Mouse (Mus musculus) naive thymus-derived CD4-positive, alpha-beta T cell, adult 2 months (primary cell): Measurements from ENCODE around the gene Epgn.
A peak's percentile ranks its signal among the peaks of the same experiment; 100 is the strongest.

Experiments used
- DNase-seq: peaks from one replicate; pipeline ENCODE4 v3.0.0-alpha.2; 2011; ENCODE audit warnings: low read depth

Epgn gene

GRCm38 (mm10) chr5:91027164-91027563 lies at the start of gene Epgn:
Gene Epgn (plus strand): TSS chr5:91027464.
- no peak for DNase-seq

GRCm38 (mm10) chr5:90980297-90980696 lies 47.0 kb upstream of the Epgn start:
- no peak for DNase-seq

GRCm38 (mm10) chr5:90987605-90988004 lies 39.7 kb upstream of the Epgn start:
- no peak for DNase-seq

- no peak for DNase-seq
Measured at GRCm38 (mm10) chr5:90988149-90988548, 39.1 kb upstream of the Epgn start.

- DNase-seq, result no peak
Measured at GRCm38 (mm10) chr5:90988592-90988991, 38.7 kb upstream of the Epgn start.

GRCm38 (mm10) chr5:90999942-91000341 lies 27.3 kb upstream of the Epgn start:
- DNase-seq, result no peak

- DNase-seq, result no peak
Measured at GRCm38 (mm10) chr5:91015216-91015615, 12.0 kb upstream of the Epgn start.

- DNase-seq, result no peak
Measured at GRCm38 (mm10) chr5:91023114-91023513, 4.2 kb upstream of the Epgn start.

- no peak for DNase-seq
Measured at GRCm38 (mm10) chr5:91027840-91028239, 576 bp downstream of the Epgn start.

GRCm38 (mm10) chr5:91030629-91031028 lies 3.4 kb downstream of the Epgn start:
- no peak for DNase-seq

GRCm38 (mm10) chr5:91035341-91035740 lies 8.1 kb downstream of the Epgn start:
- no peak for DNase-seq

- DNase-seq, result no peak
Measured at GRCm38 (mm10) chr5:91036628-91037027, 9.4 kb downstream of the Epgn start.

- DNase-seq, result no peak
Measured at GRCm38 (mm10) chr5:91037756-91038155, 10.5 kb downstream of the Epgn start.

GRCm38 (mm10) chr5:91038547-91038946 lies 11.3 kb downstream of the Epgn start:
- DNase-seq, result peak; percentile 10

- no peak for DNase-seq
Measured at GRCm38 (mm10) chr5:91038963-91039362, 11.7 kb downstream of the Epgn start.

GRCm38 (mm10) chr5:91047987-91048386 lies 20.7 kb downstream of the Epgn start:
- no peak for DNase-seq

GRCm38 (mm10) chr5:91048397-91048796 lies 21.1 kb downstream of the Epgn start:
- no peak for DNase-seq

- no peak for DNase-seq
Measured at GRCm38 (mm10) chr5:91072340-91072739, 45.1 kb downstream of the Epgn start.

- DNase-seq, result no peak
Measured at GRCm38 (mm10) chr5:91073626-91074025, 46.4 kb downstream of the Epgn start.

- no peak for DNase-seq
Measured at GRCm38 (mm10) chr5:91074026-91074425, 46.8 kb downstream of the Epgn start.

GRCm38 (mm10) chr5:91074450-91074950 lies 47.2 kb downstream of the Epgn start, which contains the start of gene Ereg:
Gene Ereg (plus strand): TSS chr5:91074622.
- DNase-seq, result no peak

GRCm38 (mm10) chr5:91075021-91075420 lies 47.8 kb downstream of the Epgn start:
- DNase-seq, result no peak

- no peak for DNase-seq
Measured at GRCm38 (mm10) chr5:91083016-91083415, 55.8 kb downstream of the Epgn start.
